Mouse (Mus musculus) midbrain, embryonic 16.5 days (tissue): ENCODE data around the gene Mylpf. TPM values are rescaled to one million over a fixed set of nuclear protein-coding genes. Genes with fewer than 3 reads are reported as not detected.

ENCODE experiments used
- ATAC-seq: fragments of 200-750 bp; cut with Nextera tagmentation; 2 replicates; pipeline ENCODE4 v1.8.0; 2017; ENCODE audit warnings: moderate TSS enrichment
- H3K27ac ChIP-seq: fragments of 300-500 bp; sonication (generic); 2 replicates; pipeline ENCODE4 v1.5.1; 2014; ENCODE audit warnings: mild to moderate bottlenecking, low read length, mixed read lengths
- H3K27me3 ChIP-seq: fragments of 300-500 bp; sonication (generic); 2 replicates; pipeline ENCODE4 v1.6.1; 2014; ENCODE audit warnings: low read depth, low read length, mixed read lengths; ENCODE audit not compliant: control insufficient read depth, insufficient read depth
- H3K36me3 ChIP-seq: fragments of 300-500 bp; sonication (generic); 2 replicates; pipeline ENCODE4 v1.6.1; 2014; ENCODE audit warnings: mild to moderate bottlenecking, low read length, moderate library complexity, mixed read lengths; ENCODE audit not compliant: control insufficient read depth, insufficient read depth
- H3K4me1 ChIP-seq: fragments of 300-500 bp; sonication (generic); 2 replicates; pipeline ENCODE4 v1.6.1; 2014; ENCODE audit warnings: mild to moderate bottlenecking, low read length, mixed read lengths; ENCODE audit not compliant: control insufficient read depth, insufficient read depth
- H3K4me2 ChIP-seq: fragments of 300-500 bp; sonication (generic); 2 replicates; pipeline ENCODE4 v1.6.1; 2014; ENCODE audit warnings: mild to moderate bottlenecking, low read length, mixed read lengths
- H3K4me3 ChIP-seq: fragments of 300-500 bp; sonication (generic); 2 replicates; pipeline ENCODE4 v1.5.1; 2014; ENCODE audit warnings: low read depth, mild to moderate bottlenecking, low read length, moderate library complexity, mixed read lengths
- H3K9ac ChIP-seq: fragments of 300-500 bp; sonication (generic); 2 replicates; pipeline ENCODE4 v1.6.1; 2014; ENCODE audit warnings: low read depth, low read length, mixed read lengths
- H3K9me3 ChIP-seq: fragments of 300-500 bp; sonication (generic); replicated peaks from 2 replicates; pipeline ENCODE4 v1.6.1; 2014; ENCODE audit warnings: mild to moderate bottlenecking, low read length, mixed read lengths; ENCODE audit not compliant: control insufficient read depth, poor library complexity, severe bottlenecking
- WGBS: fragments of 180-500 bp; shearing (Covaris S2); extraction: QIAGEN DNeasy Blood & Tissue Kit; methylation state at CpG from one replicate; pipeline ENCODE4 v1.1.7; 2014; 5-methylcytosine and 5-hydroxymethylcytosine counted together
- polyA plus RNA-seq: library from polyadenylated mRNA; unstranded; fragments of >200 nt; fragmentation: Nextera tagmentation; extraction: Ambion mirVana; gene quantifications from 2 replicates; pipeline ENCODE4 v1.2.1, GENCODE M21; 2015

Mylpf gene
- polyA plus RNA-seq, 1 experiment from 2014 or later = 2.8 TPM

- Histone ChIP-seq H3K27me3 (no peaks in the 10 kb centered on the region), H3K9me3 (no peaks in the 10 kb centered on the region), H3K4me2 (peak within 1 kb of the TSS; percentile 91), H3K27ac (peak within 1 kb of the TSS; percentile 88), H3K4me3 (peak within 1 kb of the TSS; percentile 74), H3K9ac (peak within 1 kb of the TSS; percentile 67), H3K36me3 (peaks cover 35% of the 10 kb centered on the region), H3K4me1 (peaks cover 18% of the 10 kb centered on the region)
- peak; percentile 96 for ATAC-seq
- 0% methylated on average over 51 of the region's 51 CpGs for WGBS
Observed at GRCm38 (mm10) chr7:127195544-127196295, 13.0 kb upstream of the Mylpf start, which contains the start of gene Cd2bp2. Gene Cd2bp2 (minus strand): TSS chr7:127196050.

GRCm38 (mm10) chr7:127196484-127196883 is 12.2 kb upstream of the Mylpf start:
- Histone ChIP-seq H3K9ac (peak overlapping the region; percentile 64), H3K36me3 (peaks cover 39% of the 10 kb centered on the region), H3K27me3 (no peaks in the 10 kb centered on the region), H3K4me2 (peak overlapping the region; percentile 64), H3K4me1 (peaks cover 18% of the 10 kb centered on the region), H3K4me3 (peak overlapping the region; percentile 74), H3K9me3 (no peaks in the 10 kb centered on the region), H3K27ac (peak overlapping the region; percentile 78)
- ATAC-seq = no peak
- WGBS = 53% methylated on average over 11 of the region's 11 CpGs

GRCm38 (mm10) chr7:127206606-127207005 is 2.1 kb upstream of the Mylpf start:
- WGBS = 58% methylated on average over 2 of the region's 2 CpGs
- peak overlapping the region; percentile 91 for H3K9ac ChIP-seq
- H3K4me3 ChIP-seq = peak overlapping the region; percentile 91
- H3K4me2 ChIP-seq = peak overlapping the region; percentile 99
- H3K27ac ChIP-seq = no peak overlapping the region
- no peaks in the 10 kb centered on the region for H3K27me3 ChIP-seq
- no peak for ATAC-seq
- H3K36me3 ChIP-seq = peaks cover 12% of the 10 kb centered on the region; the same call in 1 of the 2 replicates
- H3K9me3 ChIP-seq = no peaks in the 10 kb centered on the region
- peaks cover 30% of the 10 kb centered on the region for H3K4me1 ChIP-seq

- WGBS = under 1% methylated on average over 53 of the region's 53 CpGs
- H3K4me3 ChIP-seq = peak overlapping the region; percentile 91
- 0 out of 2 replicates have a peak, but pooled peaks have one; percentile 2 for ATAC-seq
- H3K27me3 ChIP-seq = no peaks in the 10 kb centered on the region
- H3K9ac ChIP-seq = peak overlapping the region; percentile 91
- peak overlapping the region; percentile 99 for H3K4me2 ChIP-seq
- peaks cover 12% of the 10 kb centered on the region; the same call in 1 of the 2 replicates for H3K36me3 ChIP-seq
- peaks cover 30% of the 10 kb centered on the region for H3K4me1 ChIP-seq
- H3K27ac ChIP-seq = peak overlapping the region; percentile 83
- H3K9me3 ChIP-seq = no peaks in the 10 kb centered on the region
Observed at GRCm38 (mm10) chr7:127207374-127208294, 1.1 kb upstream of the Mylpf start.

- Histone ChIP-seq H3K27ac (peak within 1 kb of the TSS; percentile 85), H3K27me3 (no peaks in the 10 kb centered on the region), H3K4me3 (peak within 1 kb of the TSS; percentile 91), H3K4me1 (peaks cover 30% of the 10 kb centered on the region), H3K9ac (peak within 1 kb of the TSS; percentile 91), H3K36me3 (peaks cover 8% of the 10 kb centered on the region; the same call in 1 of the 2 replicates), H3K4me2 (peak within 1 kb of the TSS; percentile 99), H3K9me3 (no peaks in the 10 kb centered on the region)
- WGBS = 0% methylated on average over 26 of the region's 44 CpGs
- peak; percentile 6; the same call in 1 of the 2 replicates for ATAC-seq
Observed at GRCm38 (mm10) chr7:127208295-127208552, 466 bp upstream of the Mylpf start, which contains the start of gene Tbc1d10b. Gene Tbc1d10b (minus strand): TSS chr7:127208468.

GRCm38 (mm10) chr7:127209851-127210250 is 1.2 kb downstream of the Mylpf start:
- H3K27ac ChIP-seq = peak overlapping the region; percentile 85; the same call in 1 of the 2 replicates
- 77% methylated on average over 5 of the region's 5 CpGs for WGBS
- no peak overlapping the region for H3K4me3 ChIP-seq
- H3K9ac ChIP-seq = no peak overlapping the region
- no peaks in the 10 kb centered on the region for H3K9me3 ChIP-seq
- H3K27me3 ChIP-seq = no peaks in the 10 kb centered on the region
- peak overlapping the region; percentile 70 for H3K4me2 ChIP-seq
- no peak for ATAC-seq
- H3K36me3 ChIP-seq = peaks cover 3% of the 10 kb centered on the region; the same call in 1 of the 2 replicates
- H3K4me1 ChIP-seq = peaks cover 26% of the 10 kb centered on the region

- no peaks in the 10 kb centered on the region for H3K9me3 ChIP-seq
- H3K27me3 ChIP-seq = no peaks in the 10 kb centered on the region
- ATAC-seq = no peak
- H3K9ac ChIP-seq = no peak overlapping the region
- H3K36me3 ChIP-seq = peaks cover 2% of the 10 kb centered on the region; the same call in 1 of the 2 replicates
- peaks cover 22% of the 10 kb centered on the region for H3K4me1 ChIP-seq
- no peak overlapping the region for H3K27ac ChIP-seq
- H3K4me3 ChIP-seq = no peak overlapping the region
- 96% methylated on average over 4 of the region's 4 CpGs for WGBS
- H3K4me2 ChIP-seq = no peak overlapping the region
Observed at GRCm38 (mm10) chr7:127210266-127210665, 1.6 kb downstream of the Mylpf start.

GRCm38 (mm10) chr7:127211014-127211745 is 2.5 kb downstream of the Mylpf start:
- Histone ChIP-seq H3K4me2 (no peak overlapping the region), H3K27ac (no peak overlapping the region), H3K4me1 (peaks cover 14% of the 10 kb centered on the region), H3K36me3 (no peaks in the 10 kb centered on the region), H3K4me3 (no peak overlapping the region), H3K9ac (no peak overlapping the region), H3K27me3 (no peaks in the 10 kb centered on the region), H3K9me3 (no peaks in the 10 kb centered on the region)
- ATAC-seq = no peak
- WGBS = 77% methylated on average over 5 of the region's 5 CpGs
